In the genomic region with DNA sequence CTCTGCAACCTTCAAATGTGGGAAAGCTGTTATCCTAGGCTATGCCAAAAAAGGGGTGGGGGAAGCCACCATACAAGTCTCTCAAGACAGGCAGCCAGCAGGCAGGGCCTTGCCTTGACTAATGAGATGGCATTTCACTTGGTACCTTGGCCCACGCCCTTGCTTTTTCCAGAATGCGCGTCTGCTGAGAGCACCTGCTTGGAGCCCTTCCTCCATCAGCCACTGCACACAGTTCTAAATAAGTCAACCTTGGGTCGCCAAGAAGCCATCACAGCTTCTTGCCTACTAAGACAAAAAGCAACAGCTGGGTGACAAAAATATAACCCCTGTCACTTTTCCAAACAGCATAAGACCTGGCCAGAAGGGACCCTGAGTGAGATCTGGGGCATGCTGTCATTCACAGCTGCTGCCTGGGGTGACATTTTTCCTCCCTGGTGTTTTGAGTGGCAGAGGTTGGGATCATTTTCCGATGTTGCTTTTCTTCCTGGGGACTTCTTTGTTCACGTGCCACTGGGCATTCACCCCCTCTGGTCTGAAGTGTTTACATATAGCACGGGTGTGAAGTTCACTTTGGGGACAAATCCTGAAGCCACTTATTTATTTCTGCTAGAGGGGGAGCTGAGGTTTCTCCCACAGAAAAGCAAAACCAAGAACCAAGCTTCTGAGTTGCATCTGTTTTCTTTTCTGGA, we compare ENCODE assay signal across 9 mouse cellular contexts.
DNase-seq lines count a peak whose midpoint lies in the region; ATAC-seq lines count a peak whose summit lies in the region.
"Had no signal": no experiment of that assay in that cellular context is flagged by ENCODE, and none has a peak within 500 bp of the region (broad histone marks: within the 10 kb centered on the region; RNA-seq: fewer than 3 reads in every experiment).

No protein-coding gene starts in this region.

- intact Hi-C loops in heart, postnatal 36 days (cut with DNase I): no loop called here

- H3K9ac ChIP-seq in heart, embryonic 12.5 days: no peak overlapping the region

- ATAC-seq in heart, embryonic 12.5 days (ENCODE audit: insufficient number of reproducible peaks, low FRiP score): no peak
- no peak for ATAC-seq in erythroid progenitor cell, adult 5-6 weeks (replicated peaks; ENCODE audit: low FRiP score, poor library complexity, severe bottlenecking)

- H3K4me1 ChIP-seq in midbrain, embryonic 10.5 days: peaks cover 16% of the 10 kb centered on the region
- H3K4me1 ChIP-seq in heart, embryonic 12.5 days (replicated peaks): 0 out of 2 replicates have a peak, but pooled peaks cover 3% of the 10 kb centered on the region

- no peaks in the 10 kb centered on the region for H3K9me3 ChIP-seq in midbrain, embryonic 10.5 days (replicated peaks)
- H3K9me3 ChIP-seq in heart, embryonic 12.5 days (replicated peaks): peaks cover 3% of the 10 kb centered on the region; the same call in 1 of the 2 replicates

- H3K27ac ChIP-seq in midbrain, embryonic 10.5 days (replicated peaks): peak overlapping the region; percentile 58
- H3K27ac ChIP-seq in heart, embryonic 12.5 days (ENCODE audit: poor library complexity, severe bottlenecking): no peak overlapping the region

- WGBS in midbrain, embryonic 10.5 days: 60% methylated on average over 7 of the region's 7 CpGs
- WGBS in heart, embryonic 12.5 days: 63% methylated on average over 7 of the region's 7 CpGs

- DNase-seq in heart, adult 11 months: peak; percentile 65
- DNase-seq in heart, postnatal 36 days: no peak
- DNase-seq in brain, adult 2 months (ENCODE audit: low read depth, low spot score): peak; percentile 43
- DNase-seq in gastrocnemius, adult 18-20 months (ENCODE audit: low spot score): peak; percentile 77
- DNase-seq in midbrain, embryonic 10.5 days (ENCODE audit: low spot score): no peak
- DNase-seq in testis, postnatal 10 days (ENCODE audit: low spot score): no peak
- DNase-seq: kidney, postnatal 4 days had no signal

- no peak overlapping the region for H3K4me2 ChIP-seq in heart, embryonic 12.5 days

- H3K36me3 ChIP-seq in midbrain, embryonic 10.5 days: no peaks in the 10 kb centered on the region
- H3K36me3 ChIP-seq in heart, embryonic 12.5 days: no peaks in the 10 kb centered on the region

- H3K27me3 ChIP-seq in midbrain, embryonic 10.5 days (ENCODE audit: low read depth, poor library complexity, severe bottlenecking): no peaks in the 10 kb centered on the region
- no peaks in the 10 kb centered on the region; the same call in 1 of the 2 replicates for H3K27me3 ChIP-seq in heart, embryonic 12.5 days (replicated peaks)

- no peak overlapping the region for H3K4me3 ChIP-seq in midbrain, embryonic 10.5 days
- H3K4me3 ChIP-seq in heart, embryonic 12.5 days: no peak overlapping the region

Comparison
In these comparisons a context has a peak if more than half of its experiments do, and no peak if none do; other contexts are left out.
1. DNase-seq: peak in heart, adult 11 months (single experiment), brain, adult 2 months (single experiment) and gastrocnemius, adult 18-20 months (single experiment); none in heart, postnatal 36 days (0 of 2), midbrain, embryonic 10.5 days (single experiment) and testis, postnatal 10 days (single experiment).